Mouse (Mus musculus) forebrain, embryonic 11.5 days (tissue): ENCODE results near the gene Nudc. TPM values are rescaled to one million over a fixed set of nuclear protein-coding genes. Genes with fewer than 3 reads are reported as not detected.

Experiments used
- ATAC-seq: fragments of 200-750 bp; cut with Nextera tagmentation; replicated peaks from 2 replicates; pipeline ENCODE4 v1.8.0; 2017; ENCODE audit warnings: moderate TSS enrichment; ENCODE audit not compliant: low FRiP score
- DNase-seq: peaks from one replicate; pipeline ENCODE4 v3.0.0-alpha.2; 2017; ENCODE audit warnings: low spot score
- H3K27ac ChIP-seq: fragments of 300-500 bp; sonication (generic); 2 replicates; pipeline ENCODE4 v1.5.1; 2014; ENCODE audit warnings: low read depth, low read length
- H3K27me3 ChIP-seq: fragments of 300-500 bp; sonication (generic); 2 replicates; pipeline ENCODE4 v1.6.1; 2014; ENCODE audit warnings: mild to moderate bottlenecking, low read length, mixed read lengths; ENCODE audit not compliant: control insufficient read depth, insufficient read depth
- H3K36me3 ChIP-seq: fragments of 300-500 bp; sonication (generic); 2 replicates; pipeline ENCODE4 v1.6.1; 2014; ENCODE audit warnings: mild to moderate bottlenecking, low read length, moderate library complexity, mixed read lengths; ENCODE audit not compliant: control insufficient read depth, insufficient read depth
- H3K4me1 ChIP-seq: fragments of 300-500 bp; sonication (generic); replicated peaks from 2 replicates; pipeline ENCODE4 v1.6.1; 2014; ENCODE audit warnings: low read length, mixed read lengths; ENCODE audit not compliant: control insufficient read depth, insufficient read depth
- H3K4me2 ChIP-seq: fragments of 300-500 bp; sonication (generic); 2 replicates; pipeline ENCODE4 v1.6.1; 2014; ENCODE audit warnings: low read depth, mild to moderate bottlenecking, low read length, moderate library complexity, mixed read lengths; ENCODE audit not compliant: severe bottlenecking
- H3K4me3 ChIP-seq: fragments of 300-500 bp; sonication (generic); 2 replicates; pipeline ENCODE4 v1.5.1; 2014; ENCODE audit warnings: low read depth, low read length
- H3K9ac ChIP-seq: fragments of 300-500 bp; sonication (generic); 2 replicates; pipeline ENCODE4 v1.6.1; 2014; ENCODE audit warnings: low read length
- H3K9me3 ChIP-seq: fragments of 300-500 bp; sonication (generic); 2 replicates; pipeline ENCODE4 v1.6.1; 2016; ENCODE audit warnings: low read length, mixed read lengths; ENCODE audit not compliant: control insufficient read depth
- WGBS: fragments of 180-500 bp; shearing (Covaris S2); extraction: QIAGEN DNeasy Blood & Tissue Kit; methylation state at CpG from one replicate; pipeline ENCODE4 v1.1.7; 2014; 5-methylcytosine and 5-hydroxymethylcytosine counted together
- polyA plus RNA-seq: library from polyadenylated mRNA; unstranded; fragments of >200 nt; fragmentation: Nextera tagmentation; extraction: Ambion mirVana; gene quantifications from 2 replicates; pipeline ENCODE4 v1.2.1, GENCODE M21; 2014

Nudc gene
- polyA plus RNA-seq, 1 experiment from 2014 or later, result 363 TPM

- DNase-seq, result no peak
- Histone ChIP-seq H3K4me3 (no peak overlapping the region), H3K9ac (no peak overlapping the region), H3K4me1 (no peaks in the 10 kb centered on the region), H3K9me3 (no peaks in the 10 kb centered on the region), H3K27ac (no peak overlapping the region), H3K36me3 (no peaks in the 10 kb centered on the region), H3K4me2 (no peak overlapping the region), H3K27me3 (peaks cover 19% of the 10 kb centered on the region)
- no peak for ATAC-seq
- WGBS, result 58% methylated on average over 5 of the region's 5 CpGs
Measured at GRCm38 (mm10) chr4:133504300-133504699, 41.5 kb downstream of the Nudc start.

- DNase-seq (no peak), ATAC-seq (no peak)
- Histone ChIP-seq H3K4me2 (no peak overlapping the region), H3K4me3 (no peak overlapping the region), H3K36me3 (no peaks in the 10 kb centered on the region), H3K27me3 (peaks cover 45% of the 10 kb centered on the region), H3K9me3 (no peaks in the 10 kb centered on the region), H3K9ac (no peak overlapping the region), H3K4me1 (peaks cover 12% of the 10 kb centered on the region), H3K27ac (no peak overlapping the region)
- WGBS, result 69% methylated on average over 7 of the region's 7 CpGs
Measured at GRCm38 (mm10) chr4:133501514-133501913, 44.3 kb downstream of the Nudc start.

DNA sequence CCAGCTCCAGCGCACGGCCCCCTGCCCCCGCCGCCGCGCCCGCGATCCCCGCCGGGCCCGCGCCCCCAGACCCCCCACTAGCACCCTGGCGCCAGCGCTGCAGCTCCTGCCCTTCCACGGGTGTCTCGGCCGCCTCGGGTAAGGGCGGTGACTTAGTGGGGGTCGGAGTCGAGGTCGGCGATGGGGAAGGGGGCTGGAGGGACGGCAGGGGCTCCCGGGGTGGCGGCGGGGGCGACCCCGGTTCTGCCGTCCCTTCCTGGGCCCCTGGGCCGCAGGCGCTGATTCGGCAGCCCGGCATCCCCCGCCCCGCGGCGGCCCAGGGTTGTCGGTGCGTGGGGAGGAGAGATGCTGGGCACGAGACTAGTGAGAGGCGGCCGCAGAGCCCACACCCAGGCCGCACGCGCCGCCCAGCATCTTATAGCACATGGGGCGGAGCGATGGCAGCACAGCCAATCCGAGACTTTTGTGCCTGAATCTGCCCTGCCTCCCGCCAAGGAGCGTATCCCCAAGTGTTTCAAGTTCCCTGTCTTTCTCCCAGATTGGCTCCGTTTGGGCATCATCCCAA is 47.6 kb downstream of the Nudc start, which contains the start of gene Trnp1:
Gene Trnp1, minus strand, starts transcription at position 391 of the 565 bp plus-strand sequence.
- Histone ChIP-seq H3K9me3 (no peaks in the 10 kb centered on the region), H3K4me1 (peaks cover 12% of the 10 kb centered on the region), H3K36me3 (no peaks in the 10 kb centered on the region), H3K27ac (no peak within 1 kb of the TSS), H3K4me2 (peak within 1 kb of the TSS; percentile 100), H3K4me3 (peak within 1 kb of the TSS; percentile 58), H3K9ac (peak within 1 kb of the TSS; percentile 56), H3K27me3 (peaks cover 61% of the 10 kb centered on the region)
- ATAC-seq (peak; percentile 83), DNase-seq (peak; percentile 91)
- 1% methylated on average over 52 of the region's 53 CpGs for WGBS

DNA sequence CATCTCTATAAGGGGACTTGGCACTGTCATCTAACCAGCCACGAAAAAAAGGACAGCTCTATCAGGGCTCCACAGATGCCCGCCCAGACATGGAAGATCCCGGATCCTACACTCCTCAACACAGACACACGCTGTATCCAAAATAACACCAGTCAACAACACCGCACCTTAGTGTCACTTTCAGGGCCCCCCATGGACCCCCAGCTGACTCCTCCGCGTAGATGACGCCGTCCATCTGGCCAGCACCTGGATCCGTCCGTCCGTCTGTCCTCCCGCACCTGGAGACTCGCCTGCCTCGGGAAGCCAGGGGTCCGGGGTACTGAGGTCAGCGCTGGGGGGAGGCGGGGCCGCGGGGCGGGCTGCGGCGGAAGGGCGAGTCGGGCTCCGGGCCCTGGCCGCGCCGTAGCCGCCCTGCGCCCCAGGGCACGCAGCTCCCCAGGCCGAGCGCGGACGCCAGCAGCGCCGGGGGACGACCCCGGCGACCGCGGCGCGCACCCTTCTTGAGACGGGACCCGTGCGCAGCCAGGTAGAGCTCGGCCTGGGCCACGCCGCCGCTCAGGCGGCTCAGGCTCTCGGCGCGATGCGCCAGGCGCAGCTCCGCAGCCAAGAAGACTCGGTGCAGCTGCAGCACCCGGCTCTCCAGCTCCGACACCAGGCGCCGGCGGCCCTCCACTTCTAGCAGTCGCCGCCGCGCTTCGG is 48.2 kb downstream of the Nudc start:
- under 1% methylated on average over 69 of the region's 70 CpGs for WGBS
- Histone ChIP-seq H3K4me2 (peak overlapping the region; percentile 100), H3K4me1 (peaks cover 12% of the 10 kb centered on the region)

DNA sequence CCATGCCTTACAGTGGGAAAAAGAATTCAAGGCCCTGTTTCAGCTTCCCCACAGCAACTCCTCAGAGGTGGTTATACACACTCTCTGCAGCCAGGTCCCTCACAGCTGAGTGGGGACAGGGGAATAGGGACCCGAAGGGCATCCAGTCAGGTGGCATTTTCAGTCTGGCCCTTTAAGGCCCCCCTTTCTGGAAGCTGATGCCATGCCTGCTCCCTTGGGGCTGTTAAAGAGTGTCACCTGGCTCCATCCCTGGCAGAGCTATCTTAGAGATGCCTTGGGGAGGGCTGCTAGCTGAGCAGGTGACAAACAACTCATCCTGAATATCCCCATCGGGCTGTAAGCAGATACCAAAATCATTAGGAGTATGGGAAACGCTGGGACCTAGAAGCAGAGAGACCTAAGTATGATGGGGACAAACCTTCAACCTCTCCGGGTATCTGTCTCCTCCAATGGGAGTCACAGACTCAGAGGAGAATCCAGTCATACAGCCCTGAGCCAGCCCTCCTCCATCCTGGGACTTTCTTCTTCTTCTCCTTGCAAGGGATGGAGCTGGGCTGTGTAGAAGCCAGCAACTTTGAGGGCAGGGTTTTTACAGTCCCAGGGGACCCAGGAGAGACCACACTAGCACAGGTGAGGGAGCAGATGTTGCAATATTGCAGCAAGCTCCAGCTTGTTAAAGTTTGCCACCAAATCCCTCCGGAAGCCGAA is 48.9 kb downstream of the Nudc start:
- H3K4me3 ChIP-seq, result no peak overlapping the region; the same call in 1 of the 2 replicates
- no peak overlapping the region for H3K9ac ChIP-seq
- DNase-seq, result no peak
- no peaks in the 10 kb centered on the region for H3K9me3 ChIP-seq
- H3K36me3 ChIP-seq, result no peaks in the 10 kb centered on the region
- peak overlapping the region; percentile 100; the same call in 1 of the 2 replicates for H3K4me2 ChIP-seq
- WGBS, result 25% methylated on average over 6 of the region's 6 CpGs
- H3K27ac ChIP-seq, result no peak overlapping the region
- peaks cover 12% of the 10 kb centered on the region for H3K4me1 ChIP-seq
- H3K27me3 ChIP-seq, result peaks cover 61% of the 10 kb centered on the region
- ATAC-seq, result no peak

More for the DNA sequence above, 48.2 kb downstream of the Nudc start:
- H3K27me3 ChIP-seq, result peaks cover 61% of the 10 kb centered on the region
- peak overlapping the region; percentile 56 for H3K9ac ChIP-seq
- no peak overlapping the region for H3K27ac ChIP-seq
- DNase-seq, result peak; percentile 71
- H3K9me3 ChIP-seq, result no peaks in the 10 kb centered on the region
- ATAC-seq, result peak; percentile 49; the same call in 1 of the 2 replicates
- H3K36me3 ChIP-seq, result no peaks in the 10 kb centered on the region
- H3K4me3 ChIP-seq, result peak overlapping the region; percentile 58

GRCm38 (mm10) chr4:133495711-133496110 is 50.1 kb downstream of the Nudc start:
- Histone ChIP-seq H3K4me2 (no peak overlapping the region), H3K4me3 (no peak overlapping the region), H3K9me3 (no peaks in the 10 kb centered on the region), H3K9ac (no peak overlapping the region), H3K27ac (no peak overlapping the region), H3K36me3 (no peaks in the 10 kb centered on the region), H3K4me1 (peaks cover 12% of the 10 kb centered on the region), H3K27me3 (peaks cover 57% of the 10 kb centered on the region)
- WGBS, result 29% methylated on average over 7 of the region's 7 CpGs
- DNase-seq (no peak), ATAC-seq (no peak)

DNA sequence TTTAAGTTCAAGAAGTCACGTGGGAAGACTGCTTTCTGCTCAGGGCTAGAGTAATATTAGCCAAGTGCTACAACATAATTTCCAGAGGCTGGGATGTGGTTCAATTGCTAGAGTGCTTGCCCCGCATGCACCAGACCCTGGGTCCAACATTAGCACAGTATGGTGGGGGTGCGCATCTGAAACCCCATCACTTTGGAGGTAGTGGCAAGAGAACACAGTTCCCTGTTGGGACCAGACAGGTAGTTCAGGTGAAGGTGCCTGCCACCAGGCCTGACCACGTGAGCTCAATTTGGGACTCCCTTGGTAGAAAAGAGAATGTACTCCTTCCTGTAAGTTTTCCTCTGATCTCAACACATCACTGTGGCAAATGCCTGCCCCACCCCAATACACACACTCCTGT is 50.9 kb downstream of the Nudc start:
- peaks cover 50% of the 10 kb centered on the region for H3K27me3 ChIP-seq
- no peak overlapping the region for H3K4me2 ChIP-seq
- no peak overlapping the region for H3K4me3 ChIP-seq

DNA sequence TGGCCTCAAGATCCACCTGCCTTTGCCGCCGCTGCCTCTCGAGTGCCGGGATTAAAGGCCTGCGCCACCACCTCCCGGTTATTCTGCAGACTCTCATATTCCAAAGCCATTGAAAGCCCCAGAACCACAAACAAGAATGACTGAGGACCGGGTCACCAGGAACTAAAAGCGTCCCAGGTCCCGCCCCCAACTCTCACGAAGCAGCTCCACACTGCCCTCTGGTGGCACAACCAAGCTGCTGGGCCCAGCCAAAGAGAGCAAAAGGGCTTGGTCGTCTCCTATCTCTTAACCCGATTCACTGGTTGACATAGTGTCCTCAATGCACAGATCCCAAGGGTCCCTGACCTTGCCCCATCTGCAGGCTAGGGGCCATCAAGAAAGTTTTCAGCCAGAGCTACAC is 51.4 kb downstream of the Nudc start:
- H3K4me3 ChIP-seq, result peak overlapping the region; percentile 14; the same call in 1 of the 2 replicates
- H3K27me3 ChIP-seq, result peaks cover 46% of the 10 kb centered on the region
- no peaks in the 10 kb centered on the region for H3K36me3 ChIP-seq
- no peak overlapping the region for H3K9ac ChIP-seq
- H3K27ac ChIP-seq, result no peak overlapping the region
- DNase-seq (peak; percentile 92), ATAC-seq (no peak)
- peak overlapping the region; percentile 38 for H3K4me2 ChIP-seq
- under 1% methylated on average over 12 of the region's 12 CpGs for WGBS
- H3K4me1 ChIP-seq, result peaks cover 13% of the 10 kb centered on the region
- no peaks in the 10 kb centered on the region for H3K9me3 ChIP-seq

More for the DNA sequence above, 50.9 kb downstream of the Nudc start:
- ATAC-seq (no peak), DNase-seq (no peak)
- peaks cover 12% of the 10 kb centered on the region for H3K4me1 ChIP-seq
- no peaks in the 10 kb centered on the region for H3K36me3 ChIP-seq
- no peak overlapping the region for H3K9ac ChIP-seq
- WGBS, result 67% methylated on average over 4 of the region's 4 CpGs
- H3K9me3 ChIP-seq, result no peaks in the 10 kb centered on the region
- H3K27ac ChIP-seq, result no peak overlapping the region
